Mouse (Mus musculus): ENCODE measurements around the gene Uggt2.
"Not testable (repeated sequence)": the region's sequence is repeated elsewhere in the genome, so short reads cannot be mapped to it uniquely, and the experiment has no call there.

Gene Uggt2

DNA sequence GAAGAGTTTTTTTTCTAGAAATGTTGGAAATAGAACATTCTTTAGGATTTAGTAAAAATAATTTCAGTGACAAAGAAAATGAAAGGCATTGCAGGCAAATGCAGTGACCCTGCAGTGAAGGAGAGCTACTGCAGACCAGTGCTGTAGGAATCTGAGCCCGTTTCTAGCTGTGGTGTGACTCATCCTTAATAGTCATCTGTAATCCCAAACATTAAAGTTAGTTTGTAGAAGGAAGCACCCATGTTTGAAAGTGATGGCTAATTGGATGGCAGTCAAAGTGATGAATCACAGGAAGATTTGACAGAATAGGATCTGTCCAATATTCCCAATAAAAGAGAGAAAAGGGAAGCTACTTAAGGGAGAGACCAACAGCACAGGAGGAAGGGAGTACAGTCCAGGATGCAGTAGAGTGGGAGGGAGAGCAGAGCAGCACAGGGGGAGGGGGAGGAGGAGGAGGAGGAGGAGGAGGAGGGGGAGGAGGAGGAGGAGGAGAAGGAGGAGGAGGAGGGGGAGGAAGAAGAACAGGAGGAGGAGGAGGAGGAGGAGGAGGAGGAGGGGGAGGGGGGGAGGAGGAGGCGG lies 71.5 kb downstream of the Uggt2 start:
- no peak for DNase-seq (ENCODE audit: low spot score)

DNA sequence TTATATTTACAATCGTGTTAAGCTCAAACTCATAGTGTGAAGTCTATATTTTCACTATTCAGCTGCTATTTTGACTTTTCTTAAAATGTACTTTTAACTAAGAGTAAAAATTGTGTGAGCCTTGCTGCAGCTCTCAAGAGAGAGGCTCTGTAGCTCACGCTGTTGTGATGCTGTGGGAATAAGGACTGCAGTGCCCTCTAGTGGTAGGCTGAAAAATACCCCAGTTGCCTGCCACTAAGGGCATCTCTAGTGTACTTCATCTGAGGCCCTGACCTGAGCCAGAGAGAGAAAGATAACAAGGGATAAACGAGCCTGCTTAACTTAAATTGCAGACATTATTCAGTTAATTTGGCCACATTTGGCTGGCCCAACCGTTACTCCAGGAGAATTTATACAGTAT lies 72.1 kb downstream of the Uggt2 start:
- DNase-seq (ENCODE audit: low spot score), result peak; percentile 59

DNA sequence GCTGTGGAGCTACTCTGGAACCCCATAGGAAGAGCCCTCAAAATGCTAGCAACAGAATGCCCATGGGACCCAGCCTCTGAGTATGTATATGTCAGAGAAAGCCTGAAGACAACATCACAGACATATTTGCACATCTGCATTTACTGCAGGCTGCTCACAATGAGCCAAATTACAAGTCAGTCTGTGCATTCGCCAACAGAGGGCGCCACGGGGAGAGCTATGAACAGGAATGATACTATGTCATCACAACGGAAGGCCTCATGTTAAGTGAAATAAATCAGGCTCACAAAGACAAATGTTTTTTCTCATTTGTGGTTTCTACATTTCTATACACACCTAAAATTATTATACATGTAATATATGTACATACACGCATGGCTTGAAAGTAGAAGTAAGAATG lies 73.3 kb downstream of the Uggt2 start:
- DNase-seq (ENCODE audit: low spot score), result no peak

DNA sequence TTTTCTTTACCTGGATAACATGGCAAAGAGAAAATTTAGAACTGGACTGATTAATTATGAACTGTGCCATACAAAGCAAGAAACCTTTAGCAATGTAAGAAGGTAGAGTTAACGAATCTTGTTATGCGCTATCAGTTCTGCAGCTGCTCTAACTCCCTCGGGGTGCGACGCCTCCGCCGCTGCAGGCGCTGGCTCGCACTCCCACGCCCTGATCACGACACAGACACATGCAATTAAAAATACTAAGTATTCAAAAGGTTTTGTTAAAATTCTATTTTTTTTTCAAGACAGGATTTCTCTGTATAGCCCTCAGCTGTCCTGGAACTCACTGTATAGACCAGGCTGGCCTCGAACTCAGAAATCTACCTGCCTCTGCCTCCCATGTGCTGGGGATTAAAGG lies 85.7 kb downstream of the Uggt2 start:
- DNase-seq (ENCODE audit: low spot score), result no peak

DNA sequence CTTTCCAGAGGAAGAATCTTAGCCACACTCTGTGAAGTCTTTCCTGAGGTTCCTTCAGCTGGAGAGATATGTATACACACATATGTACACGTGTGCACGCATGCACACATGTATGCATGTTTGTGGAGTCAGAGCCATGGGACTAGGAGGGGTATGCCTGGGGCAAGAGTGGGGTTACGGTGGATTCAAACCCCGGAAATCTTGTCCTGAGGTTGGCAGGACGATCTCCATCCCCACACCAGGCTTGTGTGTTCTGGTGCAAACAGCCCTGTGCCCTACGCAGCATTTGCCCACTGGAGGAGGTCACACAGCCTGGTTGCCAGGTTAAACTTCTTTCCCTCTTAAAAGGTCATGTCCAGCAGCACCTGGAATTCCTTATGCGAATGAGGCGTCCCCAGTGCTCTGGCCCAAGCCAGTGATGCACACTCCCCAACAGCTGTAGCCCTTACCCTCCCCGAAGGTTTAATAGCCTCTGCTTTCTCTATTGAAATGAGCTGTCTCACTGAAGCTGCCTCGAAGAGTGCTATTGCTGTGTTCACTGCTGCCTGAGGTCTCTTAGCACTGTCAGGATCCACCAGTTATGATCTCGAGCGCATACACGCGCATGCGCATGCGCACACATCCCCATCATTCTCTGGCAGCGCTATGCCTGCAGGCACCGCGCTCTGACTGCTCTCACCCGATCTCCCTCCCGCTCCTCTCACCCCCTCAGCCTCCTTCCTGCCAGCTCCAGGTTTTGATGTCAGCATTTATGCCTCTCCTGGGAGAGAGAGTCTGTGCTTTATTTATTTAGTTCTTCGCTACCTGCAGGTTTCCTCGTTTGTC lies 86.4 kb downstream of the Uggt2 start:
- peak; percentile 29 for DNase-seq (ENCODE audit: low spot score)

DNA sequence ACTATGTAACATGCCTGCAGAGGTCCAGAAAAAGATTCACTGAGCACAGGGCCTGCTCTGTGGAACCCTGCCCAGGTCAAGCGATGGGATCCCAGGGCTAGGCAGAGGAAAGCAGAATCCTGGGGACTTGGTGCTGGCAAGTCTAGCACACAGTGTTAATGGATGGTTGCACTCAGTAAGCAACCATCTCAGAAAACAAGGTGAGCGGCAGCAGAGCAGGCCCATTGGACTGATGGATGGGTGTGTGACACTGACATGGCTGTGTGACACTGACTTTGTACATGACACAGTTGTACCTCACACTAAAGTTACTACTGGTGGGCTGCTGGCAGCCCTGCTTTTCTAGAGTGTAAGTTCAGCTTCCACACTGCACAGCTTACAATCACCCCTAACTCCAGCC lies 89.7 kb downstream of the Uggt2 start:
- DNase-seq (ENCODE audit: low spot score), result no peak

DNA sequence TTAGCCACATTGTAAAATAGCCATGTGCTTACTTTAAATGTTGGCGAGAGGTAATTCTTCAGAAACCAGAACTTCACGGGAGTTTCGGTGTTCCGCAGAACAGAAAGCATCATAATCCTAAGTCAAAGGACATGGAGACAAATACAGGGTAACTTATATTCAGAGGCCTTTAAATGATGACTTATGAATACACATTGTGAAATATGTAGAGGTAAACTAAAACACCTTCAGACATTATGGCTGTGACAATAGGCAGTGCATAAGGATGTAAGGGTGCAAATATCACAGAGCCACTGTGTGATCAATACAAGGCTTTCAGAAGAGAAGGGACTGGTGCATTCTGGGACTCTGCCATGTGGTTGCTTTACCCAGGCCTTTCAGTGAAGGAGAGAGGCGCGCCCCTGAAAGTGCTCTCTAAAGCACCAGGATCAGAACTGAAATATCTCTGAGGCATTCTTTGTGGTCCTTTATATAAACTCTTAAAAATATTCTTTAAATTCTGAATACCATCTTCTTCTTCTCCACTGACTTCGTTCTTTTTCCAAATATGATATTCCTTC lies 91.1 kb downstream of the Uggt2 start:
- no peak for DNase-seq (ENCODE audit: low spot score)

DNA sequence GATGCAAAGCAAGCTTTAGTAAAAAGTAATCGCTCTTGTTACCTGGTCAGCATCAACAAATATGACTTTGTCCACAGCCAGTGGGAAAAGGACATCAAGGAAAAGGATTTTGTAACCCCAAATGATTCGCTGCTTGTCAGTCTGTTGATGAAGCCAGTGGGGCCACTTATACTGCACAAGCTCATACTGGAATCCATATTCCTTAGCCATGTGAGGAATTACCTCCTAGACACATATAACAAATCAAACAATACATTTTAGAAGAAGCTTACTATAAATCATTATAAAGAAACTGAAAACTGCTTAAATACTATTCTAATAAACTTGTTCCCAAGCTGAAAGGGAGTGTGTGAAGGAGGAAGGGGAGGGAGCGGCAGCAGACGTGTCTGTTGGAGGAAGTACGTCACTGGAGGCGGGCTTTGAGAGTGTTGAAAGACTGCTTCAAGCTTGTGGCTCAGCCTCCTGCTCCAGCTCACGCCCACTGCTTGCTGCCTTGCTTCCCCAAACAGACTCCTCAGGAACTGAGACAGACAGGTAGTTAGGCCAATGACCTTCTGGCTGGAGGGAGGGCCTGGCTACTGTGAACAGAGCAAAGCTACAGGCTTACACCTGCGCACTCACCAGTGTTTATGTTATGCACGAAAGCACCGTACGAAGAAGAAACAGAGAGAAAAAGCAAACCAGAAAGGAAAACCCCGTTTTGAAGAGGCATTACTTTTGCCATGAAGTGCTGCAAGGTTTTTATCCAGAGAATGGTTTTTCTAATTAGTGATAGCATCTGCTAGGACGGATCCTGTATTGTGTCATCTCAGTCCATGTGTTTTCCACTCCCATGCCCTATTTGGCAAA lies 91.9 kb downstream of the Uggt2 start:
- DNase-seq (ENCODE audit: low spot score), result peak; percentile 99

DNA sequence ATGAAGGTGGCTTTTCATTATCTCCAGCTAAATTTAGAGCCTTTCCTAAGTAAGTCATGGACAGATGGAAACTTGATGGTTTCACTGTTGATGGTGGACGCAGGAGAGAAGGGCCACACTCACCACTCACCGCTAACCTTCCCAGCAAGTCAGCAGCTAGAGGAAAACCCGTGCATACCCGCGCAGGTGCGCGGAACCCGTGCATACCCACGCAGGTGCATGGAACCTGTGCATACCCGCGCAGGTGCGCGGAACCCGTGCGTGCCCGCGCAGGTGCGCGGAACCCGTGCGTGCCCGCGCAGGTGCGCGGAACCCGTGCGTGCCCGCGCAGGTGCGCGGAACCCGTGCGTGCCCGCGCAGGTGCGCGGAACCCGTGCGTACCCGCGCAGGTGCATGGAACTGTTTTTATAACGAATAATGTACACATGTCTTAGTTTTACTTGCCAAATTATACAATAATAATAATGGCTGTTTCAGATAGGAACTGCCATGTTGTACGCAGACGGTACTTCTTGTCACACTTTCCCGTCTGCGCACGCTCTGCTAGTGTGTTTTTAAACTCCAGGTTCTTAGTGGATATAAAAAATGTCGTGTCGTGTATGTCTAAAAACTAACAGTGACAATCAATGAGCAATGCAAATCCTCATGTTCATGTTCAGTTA lies 92.7 kb downstream of the Uggt2 start:
- DNase-seq (ENCODE audit: low spot score), result no peak

DNA sequence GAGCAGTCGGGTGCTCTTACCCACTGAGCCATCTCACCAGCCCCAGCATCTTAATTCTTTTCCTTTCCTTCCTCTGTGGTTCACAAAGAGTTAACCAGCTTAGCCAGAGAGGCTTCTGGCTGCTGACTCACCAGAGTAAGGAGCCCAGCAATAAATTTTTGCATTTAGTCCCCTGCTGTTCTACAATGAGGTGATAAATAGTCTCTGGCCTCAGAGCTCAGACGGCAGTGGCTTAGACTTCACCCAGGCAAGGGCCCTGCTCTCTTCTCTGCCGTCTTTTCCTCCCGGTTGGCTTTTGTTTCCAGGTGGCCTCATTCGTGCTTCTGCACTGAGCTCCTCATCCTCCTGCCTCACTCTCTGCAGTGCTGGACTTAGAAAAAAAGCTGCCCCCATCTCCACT lies 93.4 kb downstream of the Uggt2 start:
- DNase-seq (ENCODE audit: low spot score), result no peak

DNA sequence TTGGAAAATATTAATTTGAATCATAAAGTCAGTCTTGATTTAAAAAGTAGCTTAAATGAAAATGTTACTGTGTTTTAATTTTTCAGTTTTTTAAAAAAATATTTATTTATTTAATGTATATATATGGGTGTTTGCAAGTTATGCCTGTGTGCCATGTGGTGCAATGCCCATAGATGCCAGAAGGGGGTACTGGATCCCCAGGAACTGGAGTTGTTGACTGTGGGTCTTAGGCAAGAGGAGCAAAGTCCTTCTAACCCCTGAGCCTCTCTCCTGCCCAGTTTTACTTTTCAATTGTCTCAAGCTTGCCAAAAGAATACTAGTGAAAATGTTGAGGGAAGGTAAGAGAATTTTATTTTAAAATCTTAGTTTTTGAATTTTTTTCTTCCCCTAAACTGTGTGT lies 95.9 kb downstream of the Uggt2 start:
- DNase-seq (ENCODE audit: low spot score), result no peak

DNA sequence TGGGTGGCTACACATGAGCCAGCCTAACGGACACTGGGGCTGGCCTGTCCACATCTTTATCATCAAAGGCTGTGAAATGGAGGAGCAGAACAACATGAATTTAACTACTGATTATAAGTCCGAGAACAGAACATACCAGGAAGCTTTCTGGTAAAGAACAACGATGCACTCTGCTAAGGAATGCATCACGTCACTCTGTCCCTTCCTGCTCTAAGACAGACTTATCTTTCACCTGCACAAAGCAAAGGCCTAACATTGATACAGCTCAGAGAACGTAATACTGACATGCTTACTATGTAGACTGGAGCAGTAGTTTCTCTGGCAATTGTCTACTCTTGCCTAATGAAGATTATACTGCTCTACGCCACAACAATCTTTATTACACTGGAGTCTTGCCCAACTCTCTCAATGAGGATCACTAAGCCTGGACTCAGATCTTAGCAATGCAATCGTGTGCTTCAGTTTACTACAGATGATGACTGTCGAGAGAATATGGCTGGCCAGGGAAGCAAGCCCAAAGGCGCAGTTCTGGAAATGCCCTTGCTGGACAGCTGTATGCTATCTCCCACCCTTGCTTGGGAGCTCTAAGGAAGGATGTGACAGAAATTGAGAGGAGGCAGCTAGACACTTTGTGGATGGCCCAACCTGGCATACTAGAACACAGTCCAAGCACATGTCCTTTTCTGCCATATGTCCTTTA lies 103.9 kb downstream of the Uggt2 start:
- no peak for DNase-seq (ENCODE audit: low spot score)

DNA sequence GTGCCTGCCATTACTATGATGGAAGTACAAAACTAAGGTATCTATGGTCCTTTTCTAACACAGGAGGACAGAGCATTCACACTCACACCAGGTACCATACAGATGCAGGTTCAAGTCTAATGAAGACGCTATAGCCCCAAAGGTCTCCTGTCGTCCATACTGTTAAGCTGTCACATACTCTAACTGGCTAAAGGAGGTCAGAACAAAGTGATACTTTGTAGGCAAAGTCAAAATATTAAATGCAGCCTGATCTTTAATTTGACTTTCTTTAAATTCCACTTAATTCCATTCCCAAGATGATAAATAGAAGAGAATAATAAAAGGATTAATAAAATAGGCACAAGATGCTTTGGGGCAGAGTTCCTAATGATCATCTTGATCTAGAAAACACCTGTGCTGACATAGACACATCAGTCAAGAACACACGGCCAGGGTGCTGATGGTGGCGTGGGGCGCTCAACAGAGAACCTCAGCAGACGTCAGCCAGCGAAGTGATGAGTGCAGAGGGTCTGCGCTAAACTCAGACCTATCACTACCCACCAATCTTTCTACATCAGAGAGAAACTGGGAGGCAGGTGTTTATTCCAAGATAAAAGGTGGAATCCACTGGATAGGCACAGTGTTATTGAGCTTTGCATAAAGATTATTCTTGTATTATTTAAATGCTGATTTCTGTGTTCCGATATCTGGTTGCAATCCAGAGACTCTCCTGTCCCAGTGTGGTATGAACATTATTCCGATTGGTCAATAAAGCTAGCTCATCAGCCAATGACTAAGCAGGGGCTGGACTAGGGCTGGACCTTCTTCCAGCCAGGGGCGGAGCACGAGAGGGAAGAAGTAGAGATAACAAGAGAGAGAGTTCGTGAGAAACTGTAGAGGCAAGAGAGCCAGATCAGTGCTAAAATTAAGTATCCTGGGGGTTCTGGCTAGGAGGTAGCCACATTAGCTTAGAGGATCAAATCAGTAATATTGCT lies 111.4 kb downstream of the Uggt2 start:
- no peak for DNase-seq (ENCODE audit: low spot score)

DNA sequence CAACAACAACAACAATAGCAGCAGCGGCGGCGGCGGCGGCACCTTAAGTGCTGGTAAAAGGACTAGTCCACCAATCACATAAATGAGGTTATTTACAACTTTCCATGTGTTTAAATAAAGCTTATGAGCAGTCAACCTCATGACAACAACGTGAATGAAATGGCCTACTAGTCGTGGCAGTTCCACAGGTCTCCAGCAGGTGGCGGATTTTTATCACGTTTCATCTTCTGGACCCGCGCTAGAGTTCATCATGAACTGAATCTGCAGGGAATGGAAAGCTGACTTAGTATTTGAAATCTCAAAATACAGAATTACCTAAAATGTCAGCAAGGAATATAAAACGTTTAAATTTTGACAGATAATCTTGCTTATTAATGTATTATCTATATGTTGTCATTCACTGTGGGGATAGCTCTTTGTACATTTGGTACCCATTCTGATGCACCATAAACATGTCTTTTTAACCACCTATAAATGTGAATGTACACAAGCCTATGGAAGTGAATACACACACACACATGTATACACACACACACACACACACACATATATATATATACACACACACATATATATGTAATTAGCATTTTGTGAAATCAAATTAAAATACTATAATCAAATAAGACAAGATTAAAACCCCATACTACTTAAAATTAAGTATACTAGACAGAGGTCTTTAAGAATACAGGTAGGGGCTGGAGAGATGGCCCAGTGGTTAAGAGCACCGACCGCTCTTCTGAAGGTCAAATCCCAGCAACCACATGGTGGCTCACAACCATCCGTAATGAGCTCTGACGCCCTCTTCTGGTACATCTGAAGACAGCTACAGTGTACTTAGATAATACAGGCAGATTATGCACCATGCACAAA lies 112.3 kb downstream of the Uggt2 start:
- DNase-seq (ENCODE audit: low spot score), result peak; percentile 69

DNA sequence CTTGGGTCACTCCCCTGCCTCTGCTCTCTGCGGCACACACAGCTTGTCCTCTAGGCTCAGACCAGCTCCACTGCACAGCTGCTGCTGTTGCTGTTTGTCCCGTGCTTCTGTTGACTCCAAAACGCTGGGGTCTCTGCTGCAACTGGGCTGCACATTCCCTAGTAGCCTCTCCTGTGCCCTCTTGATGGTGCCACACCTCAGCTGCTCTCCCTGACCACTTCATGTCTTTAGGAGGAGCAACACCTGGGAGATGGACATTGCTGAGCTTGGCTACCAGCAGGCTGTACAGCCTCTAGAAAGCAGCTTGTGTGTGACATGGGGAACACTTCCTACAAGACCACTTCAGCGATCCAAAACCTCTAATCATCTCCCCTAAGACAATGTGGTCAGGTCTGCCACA lies 115.1 kb downstream of the Uggt2 start:
- no peak for DNase-seq (ENCODE audit: low spot score)

DNA sequence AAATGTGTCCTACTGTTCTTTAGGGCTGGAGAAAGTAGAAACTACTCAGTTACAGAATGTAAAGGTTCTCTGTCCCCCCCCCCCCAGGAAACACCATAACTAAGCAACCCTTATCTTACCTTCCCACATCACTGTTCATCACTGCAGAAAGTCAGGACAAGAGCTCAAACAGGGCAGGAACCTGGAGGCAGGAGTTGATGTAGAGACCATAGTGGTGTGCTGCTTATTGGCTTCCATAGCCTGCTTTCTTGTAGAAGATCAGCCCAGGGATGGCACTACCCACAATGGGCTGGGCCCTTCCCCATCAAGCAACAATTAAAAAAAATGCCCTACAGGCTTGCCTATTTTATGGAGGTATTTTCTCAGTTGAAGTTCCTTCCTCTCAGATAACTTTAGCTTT lies 115.8 kb downstream of the Uggt2 start:
- no peak for DNase-seq (ENCODE audit: low spot score)

DNA sequence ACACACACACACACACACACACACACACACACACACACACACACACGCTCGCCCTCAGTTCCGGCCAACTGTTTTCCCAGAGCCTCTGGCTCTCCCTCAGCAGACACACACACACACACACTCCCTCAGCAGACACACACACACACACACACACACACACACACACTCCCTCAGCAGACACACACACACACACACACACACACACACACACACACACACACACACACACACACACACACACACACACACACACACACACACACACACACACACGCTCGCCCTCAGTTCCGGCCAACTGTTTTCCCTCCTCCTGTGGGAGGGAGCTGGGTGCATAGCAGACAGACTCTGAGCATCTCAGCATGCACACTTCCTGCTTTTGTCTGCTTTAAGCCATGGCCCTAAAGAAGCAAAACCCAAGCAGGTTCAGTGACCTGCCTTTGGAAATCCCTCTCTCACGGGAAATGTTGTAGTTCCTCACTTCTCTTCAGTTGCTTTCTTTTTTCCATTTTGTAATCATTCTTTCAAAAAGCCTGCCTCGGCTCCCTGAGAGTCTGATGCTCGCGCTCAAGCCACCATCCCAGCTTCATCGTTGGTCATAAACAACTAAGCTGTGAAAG lies 116.7 kb downstream of the Uggt2 start:
- DNase-seq (ENCODE audit: low spot score), result not testable (repeated sequence)

DNA sequence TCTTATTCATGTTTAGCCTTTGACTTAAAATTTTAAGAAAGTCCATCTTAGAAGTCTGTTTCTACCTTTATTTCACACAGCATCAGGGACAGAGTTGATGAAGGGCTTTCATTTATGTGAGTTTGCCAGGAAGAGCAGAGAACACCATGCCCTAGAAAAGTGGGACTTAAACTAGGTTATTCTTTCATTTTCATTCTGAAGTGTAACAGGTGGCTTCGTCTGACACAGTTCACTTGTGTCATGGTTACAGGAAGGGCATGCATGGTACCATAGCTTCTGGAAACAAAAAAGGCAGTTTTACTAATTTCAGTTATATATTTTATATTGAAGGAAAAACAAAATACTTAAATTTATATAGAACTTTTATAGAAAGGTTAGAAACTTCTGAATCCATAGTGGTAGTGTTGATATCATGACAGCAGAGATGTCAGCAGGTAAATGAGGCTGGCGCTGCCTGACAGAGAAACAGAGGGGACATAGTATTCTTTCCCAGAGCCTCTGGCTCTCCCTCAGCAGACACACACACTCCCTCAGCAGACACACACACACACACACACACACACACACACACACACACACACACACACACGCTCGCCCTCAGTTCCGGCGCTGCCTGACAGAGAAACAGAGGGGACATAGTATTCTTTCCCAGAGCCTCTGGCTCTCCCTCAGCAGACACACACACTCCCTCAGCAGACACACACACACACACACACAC lies 117.4 kb downstream of the Uggt2 start:
- DNase-seq (ENCODE audit: low spot score), result not testable (repeated sequence)

All from urinary bladder, postnatal 14 days (tissue).